Mouse (Mus musculus): ENCODE measurements around the gene Rap1b. TPM values are rescaled to one million over a fixed set of nuclear protein-coding genes. Genes with fewer than 3 reads are reported as not detected.

Rap1b gene
- polyA plus RNA-seq, 1 experiment from 2014 or later: 172 TPM

GRCm38 (mm10) chr10:117816721-117817120 is 29.1 kb downstream of the Rap1b start:
- H3K4me2 ChIP-seq (ENCODE audit: low read depth, low read length): no peak overlapping the region
- no peaks in the 10 kb centered on the region for H3K4me1 ChIP-seq (ENCODE audit: control insufficient read depth, insufficient read depth, low read length)
- ATAC-seq (ENCODE audit: low read depth): no peak
- H3K36me3 ChIP-seq (ENCODE audit: control insufficient read depth, insufficient read depth, low read length): peaks cover 40% of the 10 kb centered on the region
- H3K27me3 ChIP-seq (ENCODE audit: control insufficient read depth, insufficient read depth, low read length): no peaks in the 10 kb centered on the region
- WGBS: 89% methylated on average over 6 of the region's 6 CpGs
- H3K9me3 ChIP-seq (ENCODE audit: control insufficient read depth, low read length): no peaks in the 10 kb centered on the region
- no peak overlapping the region for H3K9ac ChIP-seq (replicated peaks; ENCODE audit: low read depth, low read length)
- H3K4me3 ChIP-seq (ENCODE audit: low read depth, low read length): no peak overlapping the region
- no peak overlapping the region for H3K27ac ChIP-seq (ENCODE audit: low read depth, low read length)

GRCm38 (mm10) chr10:117812501-117812900 is 33.3 kb downstream of the Rap1b start:
- no peak overlapping the region for H3K9ac ChIP-seq (replicated peaks; ENCODE audit: low read depth, low read length)
- 86% methylated on average over 2 of the region's 2 CpGs for WGBS
- H3K27ac ChIP-seq (ENCODE audit: low read depth, low read length): no peak overlapping the region
- no peaks in the 10 kb centered on the region for H3K4me1 ChIP-seq (ENCODE audit: control insufficient read depth, insufficient read depth, low read length)
- H3K4me2 ChIP-seq (ENCODE audit: low read depth, low read length): no peak overlapping the region
- H3K36me3 ChIP-seq (ENCODE audit: control insufficient read depth, insufficient read depth, low read length): peaks cover 19% of the 10 kb centered on the region
- no peaks in the 10 kb centered on the region for H3K9me3 ChIP-seq (ENCODE audit: control insufficient read depth, low read length)
- no peak for ATAC-seq (ENCODE audit: low read depth)
- H3K4me3 ChIP-seq (ENCODE audit: low read depth, low read length): no peak overlapping the region
- no peaks in the 10 kb centered on the region for H3K27me3 ChIP-seq (ENCODE audit: control insufficient read depth, insufficient read depth, low read length)

- WGBS: 96% methylated on average over 8 of the region's 8 CpGs
- Histone ChIP-seq H3K4me3 (ENCODE audit: low read depth, low read length) (no peak overlapping the region), H3K4me1 (ENCODE audit: control insufficient read depth, insufficient read depth, low read length) (no peaks in the 10 kb centered on the region), H3K36me3 (ENCODE audit: control insufficient read depth, insufficient read depth, low read length) (peaks cover 16% of the 10 kb centered on the region), H3K4me2 (ENCODE audit: low read depth, low read length) (no peak overlapping the region), H3K27ac (ENCODE audit: low read depth, low read length) (no peak overlapping the region), H3K9me3 (ENCODE audit: control insufficient read depth, low read length) (no peaks in the 10 kb centered on the region), H3K9ac (replicated peaks; ENCODE audit: low read depth, low read length) (no peak overlapping the region), H3K27me3 (ENCODE audit: control insufficient read depth, insufficient read depth, low read length) (no peaks in the 10 kb centered on the region)
- no peak for ATAC-seq (ENCODE audit: low read depth)
These were observed 34.3 kb downstream of the Rap1b start for GRCm38 (mm10) chr10:117811555-117811954.

GRCm38 (mm10) chr10:117810506-117810905 is 35.3 kb downstream of the Rap1b start:
- H3K27me3 ChIP-seq (ENCODE audit: control insufficient read depth, insufficient read depth, low read length): no peaks in the 10 kb centered on the region
- peaks cover 13% of the 10 kb centered on the region for H3K36me3 ChIP-seq (ENCODE audit: control insufficient read depth, insufficient read depth, low read length)
- no peak overlapping the region for H3K4me2 ChIP-seq (ENCODE audit: low read depth, low read length)
- no peak overlapping the region for H3K27ac ChIP-seq (ENCODE audit: low read depth, low read length)
- no peaks in the 10 kb centered on the region for H3K9me3 ChIP-seq (ENCODE audit: control insufficient read depth, low read length)
- no peak overlapping the region for H3K9ac ChIP-seq (replicated peaks; ENCODE audit: low read depth, low read length)
- no peak for ATAC-seq (ENCODE audit: low read depth)
- no peak overlapping the region for H3K4me3 ChIP-seq (ENCODE audit: low read depth, low read length)
- H3K4me1 ChIP-seq (ENCODE audit: control insufficient read depth, insufficient read depth, low read length): no peaks in the 10 kb centered on the region
- WGBS: 83% methylated on average over 11 of the region's 11 CpGs

- Histone ChIP-seq H3K9me3 (ENCODE audit: control insufficient read depth, low read length) (no peaks in the 10 kb centered on the region), H3K27me3 (ENCODE audit: control insufficient read depth, insufficient read depth, low read length) (no peaks in the 10 kb centered on the region), H3K4me3 (ENCODE audit: low read depth, low read length) (no peak overlapping the region), H3K4me1 (ENCODE audit: control insufficient read depth, insufficient read depth, low read length) (no peaks in the 10 kb centered on the region), H3K9ac (replicated peaks; ENCODE audit: low read depth, low read length) (no peak overlapping the region), H3K27ac (ENCODE audit: low read depth, low read length) (no peak overlapping the region), H3K4me2 (ENCODE audit: low read depth, low read length) (no peak overlapping the region), H3K36me3 (ENCODE audit: control insufficient read depth, insufficient read depth, low read length) (peaks cover 2% of the 10 kb centered on the region; the same call in 1 of the 2 replicates)
- 89% methylated on average over 6 of the region's 6 CpGs for WGBS
- no peak for ATAC-seq (ENCODE audit: low read depth)
These were observed 37.8 kb downstream of the Rap1b start for GRCm38 (mm10) chr10:117808068-117808467.

GRCm38 (mm10) chr10:117805919-117806318 is 39.9 kb downstream of the Rap1b start:
- no peak overlapping the region for H3K9ac ChIP-seq (replicated peaks; ENCODE audit: low read depth, low read length)
- H3K4me2 ChIP-seq (ENCODE audit: low read depth, low read length): no peak overlapping the region
- no peak for ATAC-seq (ENCODE audit: low read depth)
- H3K4me1 ChIP-seq (ENCODE audit: control insufficient read depth, insufficient read depth, low read length): no peaks in the 10 kb centered on the region
- H3K9me3 ChIP-seq (ENCODE audit: control insufficient read depth, low read length): no peaks in the 10 kb centered on the region
- H3K27me3 ChIP-seq (ENCODE audit: control insufficient read depth, insufficient read depth, low read length): no peaks in the 10 kb centered on the region
- no peaks in the 10 kb centered on the region for H3K36me3 ChIP-seq (ENCODE audit: control insufficient read depth, insufficient read depth, low read length)
- WGBS: 54% methylated on average over 9 of the region's 9 CpGs
- H3K4me3 ChIP-seq (ENCODE audit: low read depth, low read length): no peak overlapping the region
- H3K27ac ChIP-seq (ENCODE audit: low read depth, low read length): no peak overlapping the region

GRCm38 (mm10) chr10:117803870-117804850 is 41.7 kb downstream of the Rap1b start:
- Histone ChIP-seq H3K4me1 (ENCODE audit: control insufficient read depth, insufficient read depth, low read length) (no peaks in the 10 kb centered on the region), H3K27ac (ENCODE audit: low read depth, low read length) (no peak overlapping the region), H3K36me3 (ENCODE audit: control insufficient read depth, insufficient read depth, low read length) (no peaks in the 10 kb centered on the region), H3K4me2 (ENCODE audit: low read depth, low read length) (no peak overlapping the region), H3K27me3 (ENCODE audit: control insufficient read depth, insufficient read depth, low read length) (no peaks in the 10 kb centered on the region), H3K9me3 (ENCODE audit: control insufficient read depth, low read length) (no peaks in the 10 kb centered on the region), H3K9ac (replicated peaks; ENCODE audit: low read depth, low read length) (no peak overlapping the region), H3K4me3 (ENCODE audit: low read depth, low read length) (no peak overlapping the region)
- ATAC-seq (ENCODE audit: low read depth): no peak
- 90% methylated on average over 31 of the region's 31 CpGs for WGBS

- Histone ChIP-seq H3K4me2 (ENCODE audit: low read depth, low read length) (no peak overlapping the region), H3K9ac (replicated peaks; ENCODE audit: low read depth, low read length) (no peak overlapping the region), H3K36me3 (ENCODE audit: control insufficient read depth, insufficient read depth, low read length) (no peaks in the 10 kb centered on the region), H3K9me3 (ENCODE audit: control insufficient read depth, low read length) (no peaks in the 10 kb centered on the region), H3K4me3 (ENCODE audit: low read depth, low read length) (no peak overlapping the region), H3K4me1 (ENCODE audit: control insufficient read depth, insufficient read depth, low read length) (no peaks in the 10 kb centered on the region), H3K27me3 (ENCODE audit: control insufficient read depth, insufficient read depth, low read length) (no peaks in the 10 kb centered on the region), H3K27ac (ENCODE audit: low read depth, low read length) (no peak overlapping the region)
- WGBS: 93% methylated on average over 9 of the region's 9 CpGs
- ATAC-seq (ENCODE audit: low read depth): no peak
These were observed 43.9 kb downstream of the Rap1b start for GRCm38 (mm10) chr10:117801886-117802285.

GRCm38 (mm10) chr10:117799806-117800205 is 46.0 kb downstream of the Rap1b start:
- H3K9ac ChIP-seq (replicated peaks; ENCODE audit: low read depth, low read length): no peak overlapping the region
- H3K27me3 ChIP-seq (ENCODE audit: control insufficient read depth, insufficient read depth, low read length): no peaks in the 10 kb centered on the region
- no peaks in the 10 kb centered on the region for H3K4me1 ChIP-seq (ENCODE audit: control insufficient read depth, insufficient read depth, low read length)
- no peaks in the 10 kb centered on the region for H3K36me3 ChIP-seq (ENCODE audit: control insufficient read depth, insufficient read depth, low read length)
- no peak for ATAC-seq (ENCODE audit: low read depth)
- no peaks in the 10 kb centered on the region for H3K9me3 ChIP-seq (ENCODE audit: control insufficient read depth, low read length)
- no peak overlapping the region for H3K4me3 ChIP-seq (ENCODE audit: low read depth, low read length)
- H3K27ac ChIP-seq (ENCODE audit: low read depth, low read length): no peak overlapping the region
- H3K4me2 ChIP-seq (ENCODE audit: low read depth, low read length): no peak overlapping the region
- 93% methylated on average over 11 of the region's 11 CpGs for WGBS

Measured in neural tube, embryonic 14.5 days (tissue).